Mouse (Mus musculus) heart, embryonic 10.5 days (tissue): ENCODE measurements at regions not wholly inside any gene's neighbourhood (a gene's known extent, or its start where the extent isn't known, plus 50 kb on each side); places are given as distances from the start of the nearest gene placed in this dataset.

Experiments used
- DNase-seq: peaks from one replicate; pipeline ENCODE4 v3.0.0-alpha.2; 2017; ENCODE audit warnings: low spot score
- H3K27ac ChIP-seq: fragments of 300-500 bp; sonication (generic); 2 replicates; pipeline ENCODE4 v1.5.1; 2016; ENCODE audit warnings: mild to moderate bottlenecking
- H3K27me3 ChIP-seq: fragments of 300-500 bp; sonication (generic); 2 replicates; pipeline ENCODE4 v1.6.1; 2016; ENCODE audit warnings: mild to moderate bottlenecking; ENCODE audit not compliant: poor library complexity, insufficient read depth, severe bottlenecking
- H3K36me3 ChIP-seq: fragments of 300-500 bp; sonication (generic); 2 replicates; pipeline ENCODE4 v1.6.1; 2016; ENCODE audit warnings: mild to moderate bottlenecking, moderate library complexity
- H3K4me1 ChIP-seq: fragments of 300-500 bp; sonication (generic); 2 replicates; pipeline ENCODE4 v1.6.1; 2016; ENCODE audit warnings: mild to moderate bottlenecking
- H3K4me3 ChIP-seq: fragments of 300-500 bp; sonication (generic); 2 replicates; pipeline ENCODE4 v1.5.1; 2016; ENCODE audit warnings: mild to moderate bottlenecking, moderate library complexity
- H3K9me3 ChIP-seq: fragments of 300-500 bp; sonication (generic); 2 replicates; pipeline ENCODE4 v1.6.1; 2016; ENCODE audit warnings: mild to moderate bottlenecking, moderate library complexity
- WGBS: fragments of 180-500 bp; shearing (Covaris S2); methylation state at CpG from one replicate; pipeline ENCODE4 v1.1.7; 2016; 5-methylcytosine and 5-hydroxymethylcytosine counted together

DNA sequence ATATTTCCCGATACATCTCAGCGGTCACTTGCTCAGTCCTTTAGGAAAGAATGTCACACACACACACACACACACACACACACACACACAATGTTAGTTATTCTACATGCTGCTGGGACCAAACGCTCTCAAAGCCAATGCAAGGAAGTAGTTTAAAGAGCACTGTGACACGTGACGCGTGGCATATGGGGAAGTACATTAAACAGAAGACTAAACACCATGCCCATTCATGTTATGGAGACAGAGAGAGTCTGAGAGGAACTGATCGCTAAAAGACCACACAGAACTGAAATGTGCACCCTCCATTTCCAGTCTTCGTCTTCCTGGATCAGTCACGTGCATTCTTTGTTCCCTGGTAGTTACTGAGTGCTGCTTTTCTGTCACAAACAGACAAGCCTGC, 53.6 kb upstream of the Cited2 start:
- Histone ChIP-seq H3K4me1 (no peaks in the 10 kb centered on the region), H3K27ac (no peak overlapping the region), H3K4me3 (no peak overlapping the region), H3K27me3 (no peaks in the 10 kb centered on the region), H3K36me3 (no peaks in the 10 kb centered on the region), H3K9me3 (no peaks in the 10 kb centered on the region)
- 80% methylated on average over 9 of the region's 9 CpGs for WGBS
- DNase-seq: no peak
